Mouse (Mus musculus) retina, postnatal 7 days (tissue): ENCODE data around the gene Foxk1.

Experiments
- DNase-seq: peaks from one replicate; pipeline ENCODE4 v3.0.0-alpha.2; 2012; ENCODE audit warnings: low read depth, low spot score

The Foxk1 gene

DNA sequence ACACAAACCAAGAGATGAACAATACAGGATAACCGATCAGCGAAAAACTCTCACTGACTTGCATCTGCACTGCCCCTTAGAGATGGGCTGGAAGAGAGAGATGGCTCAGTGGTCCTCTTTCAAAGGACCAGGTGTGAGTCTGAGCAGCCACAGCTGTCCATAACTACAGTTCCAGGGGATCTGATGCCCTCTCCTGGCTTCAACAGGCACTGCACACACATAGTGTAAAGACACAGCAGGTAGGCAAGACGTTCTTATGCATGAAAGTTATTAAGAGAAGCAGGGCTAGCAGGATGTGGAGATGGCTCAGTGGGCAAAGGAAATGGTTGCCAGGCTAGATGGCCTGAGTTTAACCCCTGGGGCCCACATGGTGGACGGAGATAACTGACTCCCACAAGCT lies 13.6 kb upstream of the Foxk1 start:
- no peak for DNase-seq

DNA sequence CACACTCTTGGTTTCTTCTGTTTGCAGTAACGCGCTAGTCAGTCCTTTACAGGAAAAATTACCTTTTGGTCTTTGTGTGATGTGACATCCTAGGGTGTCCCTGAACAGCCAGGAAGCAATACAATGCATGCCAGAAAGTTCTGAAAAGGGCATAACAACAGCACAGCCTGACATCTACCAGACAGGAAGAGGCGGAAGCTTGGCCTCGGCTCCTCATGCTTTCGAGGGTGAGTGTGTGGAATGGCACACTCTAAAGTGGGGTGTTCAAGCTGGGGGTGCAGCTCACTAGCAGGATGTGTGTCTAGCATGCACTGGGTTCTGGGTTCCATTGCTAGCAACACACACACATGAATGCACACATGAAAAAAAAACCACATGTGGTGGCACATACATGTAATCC lies 9.6 kb upstream of the Foxk1 start:
- no peak for DNase-seq

DNA sequence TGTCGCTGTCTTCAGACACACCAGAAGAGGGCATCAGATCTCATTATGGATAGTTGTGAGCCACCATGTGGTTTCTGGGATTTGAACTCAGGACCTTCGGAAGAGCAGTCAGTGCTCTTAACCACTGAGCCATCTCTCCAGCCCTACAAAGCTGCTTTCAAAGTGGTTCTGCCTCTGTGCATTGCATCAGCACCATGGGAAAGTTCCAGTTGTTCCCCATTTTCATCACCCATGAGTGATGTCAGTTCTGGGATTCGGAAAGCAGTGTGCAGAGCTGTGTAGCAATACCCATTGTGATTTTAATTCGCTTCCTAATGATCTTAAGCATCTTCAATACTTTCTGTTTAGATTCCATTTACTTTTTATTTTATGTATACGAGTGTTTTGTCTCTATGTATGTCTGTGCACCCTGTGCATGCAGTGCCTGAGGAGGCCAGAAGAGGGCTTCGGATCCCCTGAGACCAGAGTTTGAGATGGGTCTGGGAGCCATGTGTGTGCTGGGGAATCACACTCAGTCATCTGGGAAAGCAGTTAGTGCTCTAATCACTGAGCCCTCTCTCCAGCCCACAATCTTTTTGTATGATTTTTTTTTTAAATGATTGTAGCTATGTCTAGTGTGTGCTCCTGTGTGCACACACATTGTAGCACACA lies 6.6 kb upstream of the Foxk1 start:
- DNase-seq, result no peak

DNA sequence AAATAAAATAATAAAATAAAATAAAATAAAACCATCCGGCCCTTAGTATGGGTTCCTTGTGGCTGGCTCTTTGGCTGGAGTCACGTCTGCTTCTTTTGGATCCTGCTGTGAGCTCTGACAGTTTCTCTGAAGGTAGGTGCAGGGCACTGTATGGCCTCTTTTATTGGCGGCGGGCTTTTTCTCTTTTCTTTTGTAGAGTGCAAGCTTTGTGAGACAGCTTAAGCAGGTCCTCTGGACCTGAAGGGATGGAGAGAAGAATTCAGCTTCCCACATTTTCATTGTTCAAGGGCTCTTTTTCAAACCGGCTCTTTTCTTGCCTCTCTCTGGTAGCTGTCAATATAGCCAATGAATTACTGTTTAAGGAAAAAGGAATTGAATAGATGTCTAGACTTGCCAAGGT lies 5.4 kb upstream of the Foxk1 start:
- no peak for DNase-seq

DNA sequence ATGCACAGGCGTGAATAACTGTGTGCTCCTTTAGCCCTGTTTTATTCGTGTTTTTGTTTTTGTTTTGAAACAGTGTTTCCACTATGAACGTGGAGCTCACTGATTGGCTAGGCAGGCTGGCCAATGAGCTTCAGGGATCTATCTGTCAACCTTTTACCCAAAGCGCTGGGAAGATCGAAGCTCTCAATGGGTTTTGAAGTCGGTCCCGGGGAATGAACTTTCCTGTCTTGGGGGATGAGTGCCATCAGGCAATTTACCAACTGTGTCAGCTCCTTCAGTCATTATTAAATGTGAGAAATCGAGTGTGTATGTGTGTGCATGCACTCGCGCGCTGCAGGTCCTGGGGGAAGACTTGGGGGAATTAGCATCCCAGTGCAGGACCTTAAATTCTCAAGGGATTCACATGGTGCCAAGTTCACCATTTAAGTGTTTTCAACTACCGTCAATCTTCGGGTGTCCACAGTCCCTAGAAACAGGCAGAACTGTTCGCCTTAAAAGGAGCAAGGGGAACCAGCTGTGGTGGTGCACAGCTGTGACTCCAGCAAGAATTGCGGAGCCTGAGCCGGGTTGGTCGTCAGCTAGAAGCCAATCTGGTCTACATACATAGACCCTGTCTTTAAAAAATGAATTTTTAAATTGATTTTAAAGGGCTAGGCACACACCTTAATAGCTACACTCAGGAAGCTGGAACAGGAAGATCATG lies 965 bp upstream of the Foxk1 start:
- DNase-seq, result no peak

DNA sequence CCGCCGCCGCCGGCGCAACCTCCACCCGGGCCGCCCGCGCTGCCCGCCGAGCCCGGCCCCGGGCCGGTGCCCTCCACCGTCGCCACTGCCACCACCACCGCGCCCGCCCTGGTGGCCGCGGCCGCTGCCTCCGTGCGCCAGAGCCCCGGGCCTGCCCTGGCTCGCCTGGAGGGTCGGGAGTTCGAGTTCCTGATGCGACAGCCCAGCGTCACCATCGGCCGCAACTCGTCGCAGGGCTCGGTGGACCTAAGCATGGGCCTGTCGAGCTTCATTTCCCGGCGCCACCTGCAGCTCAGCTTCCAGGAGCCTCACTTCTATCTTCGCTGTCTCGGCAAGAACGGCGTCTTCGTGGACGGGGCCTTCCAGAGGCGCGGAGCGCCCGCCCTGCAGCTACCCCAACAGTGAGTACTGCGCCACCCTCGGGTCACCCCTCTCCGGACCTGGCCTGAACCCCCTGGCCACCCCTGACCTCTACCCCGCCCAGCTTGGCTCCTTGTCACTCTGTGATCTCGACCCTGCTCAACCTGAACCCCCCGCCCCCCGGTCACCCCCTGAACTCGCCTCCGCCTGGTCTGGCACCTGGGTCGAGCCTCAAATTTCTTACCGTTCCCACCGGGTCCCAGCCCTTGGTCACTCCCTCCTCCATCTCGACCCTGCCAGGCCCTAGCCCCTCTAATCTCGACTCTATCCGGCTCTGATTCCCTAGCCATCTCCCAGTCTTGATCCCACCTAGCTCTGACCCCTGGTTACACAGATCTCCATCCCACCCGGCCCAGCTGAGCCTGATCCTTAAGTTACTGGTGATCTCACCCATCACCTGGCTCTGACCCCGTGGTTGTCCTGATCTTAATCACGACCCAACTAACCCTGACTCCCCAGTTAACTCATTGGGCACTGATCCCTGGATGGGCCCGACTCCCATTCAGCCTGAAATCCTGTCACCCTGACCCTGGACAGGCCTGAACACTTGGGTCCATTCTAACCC lies 636 bp downstream of the Foxk1 start:
- DNase-seq, result no peak

DNA sequence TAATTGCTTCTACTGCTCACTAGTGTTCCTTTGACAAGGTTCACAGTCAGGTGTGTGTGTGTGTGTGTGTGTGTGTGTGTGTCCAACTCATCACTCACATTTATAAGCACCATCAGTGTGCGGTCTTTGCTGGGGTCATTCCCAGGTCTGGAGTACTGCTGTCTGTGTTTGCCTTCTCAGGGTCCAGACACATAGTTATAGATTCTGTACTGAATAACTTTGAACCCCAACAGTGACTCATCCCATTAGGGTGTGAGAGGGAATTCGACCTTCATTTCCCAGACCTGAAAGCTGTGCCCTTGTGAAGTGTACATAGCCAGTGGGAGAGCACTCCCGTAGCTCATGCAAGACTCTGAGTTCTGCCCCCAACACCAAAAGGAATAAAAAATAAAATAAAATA lies 2.4 kb downstream of the Foxk1 start:
- no peak for DNase-seq

DNA sequence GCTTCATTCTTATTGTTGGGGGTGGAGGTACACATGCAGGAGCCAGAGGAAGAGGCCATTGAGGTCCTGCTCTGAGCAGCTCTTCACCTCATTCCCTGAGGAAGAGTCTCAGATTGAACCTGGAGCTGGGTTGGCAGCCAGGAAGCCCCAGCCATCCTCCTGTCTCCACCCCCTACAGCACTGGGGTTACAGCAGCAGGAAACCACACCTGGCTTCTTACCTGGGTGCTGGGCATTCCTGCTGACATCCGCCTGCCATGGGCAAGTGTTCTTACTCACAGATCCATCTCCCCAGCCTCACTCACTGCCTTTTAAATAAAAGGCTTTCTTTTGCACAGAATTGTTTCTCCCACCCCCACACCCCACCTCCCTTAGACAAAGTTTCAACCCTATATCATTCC lies 3.0 kb downstream of the Foxk1 start:
- no peak for DNase-seq

DNA sequence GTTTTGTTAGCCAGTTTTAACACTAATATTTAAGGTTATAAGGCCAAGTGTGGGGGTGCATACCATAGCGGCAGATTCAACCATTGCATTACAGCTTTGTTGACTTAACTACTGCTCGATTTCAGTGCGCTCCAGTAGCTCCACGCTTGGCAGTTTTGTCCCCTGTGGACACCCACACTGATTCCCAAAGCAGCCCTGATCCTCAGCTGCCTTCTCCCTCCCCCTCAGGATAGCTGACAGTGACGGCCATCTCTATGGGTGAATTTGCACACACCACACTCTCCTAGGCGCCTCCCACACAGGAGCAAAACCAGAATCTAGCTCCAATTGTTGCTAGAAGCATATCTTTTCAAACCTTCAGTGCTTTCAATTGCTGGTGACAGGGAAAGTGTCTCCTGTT lies 4.1 kb downstream of the Foxk1 start:
- no peak for DNase-seq

DNA sequence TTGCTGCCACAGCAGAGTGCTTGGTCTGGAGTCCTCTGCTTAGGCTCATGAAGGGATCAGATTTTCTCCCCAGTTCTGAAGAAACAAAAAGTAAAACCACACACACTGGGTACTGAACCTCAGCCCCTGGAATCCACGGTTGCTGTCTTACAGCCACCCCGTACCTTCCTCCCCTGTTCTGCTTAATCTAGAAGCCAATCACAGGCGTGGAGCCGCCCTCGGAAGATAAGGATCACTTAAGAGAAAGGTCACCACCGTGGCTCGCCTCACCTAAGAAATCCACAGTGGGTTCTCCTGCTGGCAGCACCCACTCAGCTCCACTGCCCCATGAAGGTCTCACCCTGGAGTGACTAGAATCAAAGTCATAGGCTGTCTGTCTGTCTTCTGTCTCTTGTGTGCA lies 5.1 kb downstream of the Foxk1 start:
- DNase-seq, result no peak

DNA sequence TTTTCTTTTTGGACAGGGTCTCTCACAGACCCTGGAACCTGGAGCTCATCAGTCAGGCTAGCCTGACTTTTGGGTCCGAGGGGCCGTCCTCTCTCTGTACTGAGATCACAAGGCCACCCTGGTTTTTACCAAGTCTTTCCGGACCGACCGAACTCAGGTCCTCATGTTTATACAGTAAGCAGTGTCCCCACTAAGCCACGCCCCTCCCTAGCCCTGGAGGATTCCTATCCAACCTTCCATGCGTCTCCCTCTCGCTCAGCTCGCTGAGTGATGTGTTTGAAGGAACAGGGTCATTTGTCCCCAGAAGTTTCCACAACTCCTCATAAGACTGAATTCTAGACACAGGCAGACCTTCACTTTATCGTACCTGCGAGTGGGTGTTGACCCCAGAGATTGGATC lies 5.6 kb downstream of the Foxk1 start:
- no peak for DNase-seq

DNA sequence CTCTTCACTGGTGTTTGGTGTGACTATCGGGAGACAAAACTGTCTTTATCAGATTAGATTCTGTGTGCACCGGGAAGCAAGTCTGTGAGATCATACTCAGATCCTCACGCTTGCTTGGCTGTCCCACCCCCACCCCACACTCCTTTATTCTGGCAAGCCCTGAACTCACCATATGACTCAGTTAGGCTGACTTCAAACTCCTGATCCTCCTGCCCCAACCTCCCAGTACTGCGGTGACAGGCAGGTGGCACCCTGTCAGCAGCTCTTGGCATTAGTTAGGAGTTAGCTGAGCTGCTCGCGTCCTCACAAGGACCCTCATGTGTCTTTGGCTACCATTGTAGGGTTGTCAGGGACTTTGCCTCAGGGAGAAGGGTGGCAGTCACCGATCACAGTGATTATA lies 6.1 kb downstream of the Foxk1 start:
- DNase-seq, result no peak

DNA sequence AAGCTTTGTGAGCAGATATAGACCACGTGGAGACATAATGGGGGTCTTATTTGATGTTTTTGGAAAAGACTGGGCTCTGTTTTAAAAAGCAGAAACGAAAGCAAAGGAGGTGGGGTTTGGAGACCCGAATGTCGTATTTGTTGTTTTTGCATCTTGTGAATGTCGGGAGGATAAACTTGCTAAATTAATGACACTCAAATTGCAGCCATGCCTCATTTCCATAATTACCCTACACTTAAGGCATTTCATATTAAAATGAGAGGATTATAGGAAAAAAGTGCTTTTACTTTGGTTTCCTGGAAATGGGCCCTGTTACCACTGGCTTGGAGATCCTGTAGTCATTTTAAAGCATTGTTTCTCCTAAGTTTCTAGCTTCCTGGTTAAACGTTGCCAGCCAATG lies 7.9 kb downstream of the Foxk1 start:
- no peak for DNase-seq

DNA sequence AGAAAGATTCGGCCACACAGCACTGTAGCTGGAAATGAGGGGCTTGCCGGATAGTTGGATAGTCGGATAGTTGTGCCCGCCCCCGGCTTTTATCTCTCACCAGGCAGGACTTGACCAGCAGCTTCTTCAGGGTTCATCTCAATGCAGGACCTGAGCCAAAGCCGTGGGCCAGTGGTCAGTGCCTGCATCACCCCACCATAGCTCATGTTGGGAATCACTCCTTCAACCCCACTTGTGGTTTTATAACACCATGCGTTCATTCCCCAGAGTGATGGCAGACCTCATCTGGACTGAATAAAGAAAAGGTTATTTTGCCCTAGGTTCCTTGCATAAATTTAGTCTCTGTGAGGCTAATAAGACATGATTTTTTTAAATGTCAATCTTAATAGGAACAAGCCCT lies 9.1 kb downstream of the Foxk1 start:
- DNase-seq, result no peak

DNA sequence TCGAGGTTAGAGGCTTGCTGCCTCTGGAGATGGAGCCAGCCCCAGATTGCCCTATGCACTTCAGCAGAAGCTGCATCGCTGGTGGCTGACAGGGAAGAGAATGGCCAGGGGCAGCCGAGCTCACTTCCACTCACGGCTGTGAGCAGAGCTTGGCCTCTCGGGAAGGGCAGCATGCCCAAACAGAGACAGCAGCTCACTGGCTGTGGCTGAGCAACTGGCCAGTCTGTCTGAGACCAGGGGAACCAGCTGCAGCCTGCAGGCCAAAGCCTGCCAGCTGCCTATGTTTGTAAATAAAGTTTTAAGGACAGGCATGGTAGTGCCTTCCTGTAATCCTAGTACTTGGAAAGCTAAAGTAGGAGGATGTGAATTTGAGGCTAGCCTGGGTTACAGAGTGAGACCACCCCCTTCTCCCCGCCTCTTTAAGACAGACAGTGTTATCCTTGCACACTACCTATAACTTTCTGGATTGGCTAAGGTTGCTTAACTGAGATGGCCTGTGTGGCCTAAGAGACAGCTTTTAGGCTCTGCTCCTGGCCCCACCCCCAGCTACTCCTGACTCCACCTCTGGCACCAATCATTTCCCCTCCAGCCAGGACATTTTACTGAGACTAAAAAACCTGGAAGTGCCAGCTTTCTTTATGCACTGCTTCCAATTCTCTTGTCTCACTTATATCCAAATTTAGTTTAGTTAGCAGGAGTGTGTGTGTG lies 11.5 kb downstream of the Foxk1 start:
- no peak for DNase-seq

DNA sequence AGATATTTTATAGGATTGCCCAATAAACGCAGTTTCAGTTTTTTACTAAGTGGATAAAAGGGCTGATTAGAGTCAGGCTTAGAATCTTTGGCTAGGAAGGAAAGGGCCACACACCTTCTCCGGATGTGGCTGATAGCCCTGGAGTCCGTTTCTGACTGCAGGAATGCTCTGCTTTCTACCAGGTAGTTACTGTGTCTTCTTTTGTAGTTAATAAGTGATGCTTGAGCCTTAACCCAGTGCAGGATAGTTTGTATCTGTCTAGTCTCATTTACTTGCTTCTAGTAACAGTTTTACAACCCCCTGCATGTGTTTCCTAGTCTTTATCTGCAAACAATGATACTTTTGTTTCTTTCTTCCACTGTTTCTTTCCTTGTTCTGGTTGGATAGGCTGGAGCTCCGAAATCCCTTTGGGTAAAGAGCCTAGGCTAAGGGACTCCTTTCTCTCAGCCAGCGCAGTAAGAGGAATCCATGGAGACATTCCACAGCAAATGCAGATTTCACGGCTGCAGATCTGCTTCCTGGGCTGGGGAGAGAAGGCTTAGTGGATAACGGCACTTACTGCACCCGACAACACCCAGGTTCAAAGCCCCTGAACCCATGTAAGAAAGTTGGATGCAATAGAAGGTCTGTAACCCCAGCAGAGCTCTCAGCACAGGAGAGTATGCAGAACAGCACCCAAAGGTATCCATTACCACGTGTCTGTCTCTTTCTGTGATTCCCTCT lies 12.6 kb downstream of the Foxk1 start:
- no peak for DNase-seq

DNA sequence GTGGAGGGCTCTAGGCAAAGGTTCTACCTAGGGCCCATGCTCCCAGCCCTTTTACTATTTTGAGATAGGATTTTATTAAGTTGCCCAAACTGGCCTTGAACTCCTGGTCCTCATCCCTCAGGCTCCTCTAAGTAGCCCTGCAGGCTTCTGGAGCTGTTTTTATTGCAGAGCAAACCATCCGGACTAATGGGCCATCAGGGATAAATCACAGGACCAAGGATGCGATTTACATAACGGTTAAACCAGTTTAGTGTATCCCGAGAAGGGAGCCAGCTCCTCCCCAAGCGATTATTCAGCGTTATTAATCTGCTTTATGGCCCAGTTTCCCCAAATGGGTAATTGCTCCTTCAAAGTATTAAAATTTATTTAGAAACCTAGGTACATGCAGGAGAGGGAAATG lies 14.1 kb downstream of the Foxk1 start:
- DNase-seq, result no peak

DNA sequence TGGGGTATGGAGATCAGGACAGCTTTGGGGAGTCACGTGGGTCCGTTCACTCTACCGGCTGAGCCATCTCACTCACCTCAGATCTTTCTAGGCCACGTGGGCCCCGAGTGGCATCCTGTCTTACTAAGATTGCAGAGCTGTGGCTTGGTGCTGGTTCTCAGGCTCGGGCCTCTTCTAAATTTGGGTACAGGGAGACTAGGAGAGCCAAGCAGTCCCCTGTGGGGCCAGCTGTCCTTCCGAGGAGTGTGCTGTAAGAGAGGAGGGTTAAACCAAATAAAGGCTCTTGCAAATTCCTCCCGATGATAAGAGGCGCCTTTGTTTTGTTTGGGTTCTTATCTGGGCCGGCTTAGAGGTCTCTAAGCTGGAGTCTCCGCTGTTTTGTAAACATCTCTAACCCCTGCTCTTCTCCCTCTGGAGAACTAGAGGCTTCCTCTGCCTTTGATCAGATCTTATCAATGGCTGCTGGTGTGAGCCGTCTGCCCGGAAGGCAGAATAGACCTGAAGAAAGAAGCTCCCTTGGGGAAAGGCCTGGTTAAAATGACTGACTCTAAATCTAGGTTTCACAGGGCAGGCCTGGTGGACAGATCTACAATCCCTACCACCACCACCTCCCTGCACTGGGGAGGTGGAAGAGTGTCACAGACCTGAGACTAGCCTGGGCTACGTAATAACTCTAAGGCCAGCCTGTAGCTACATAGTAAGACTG lies 14.9 kb downstream of the Foxk1 start:
- no peak for DNase-seq

DNA sequence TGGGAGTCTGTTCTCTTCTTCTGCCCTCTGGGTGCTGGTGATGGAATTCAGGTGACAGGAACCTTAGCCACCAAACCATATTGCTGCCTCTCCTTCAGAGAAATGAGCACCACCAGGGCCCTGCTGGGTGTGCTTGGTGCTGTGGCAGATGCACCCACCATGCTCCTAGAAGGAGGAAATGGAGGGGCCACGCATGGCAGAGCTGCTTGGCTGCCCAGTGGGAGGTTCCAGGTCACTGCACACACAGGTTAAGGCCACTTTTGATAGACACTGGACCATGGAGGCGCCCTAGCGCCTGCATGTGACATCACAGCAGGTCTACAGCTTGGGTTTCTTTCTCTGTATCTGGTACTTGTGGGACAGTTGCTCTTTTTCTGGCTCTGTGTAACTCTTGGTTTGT lies 15.8 kb downstream of the Foxk1 start:
- DNase-seq, result no peak

DNA sequence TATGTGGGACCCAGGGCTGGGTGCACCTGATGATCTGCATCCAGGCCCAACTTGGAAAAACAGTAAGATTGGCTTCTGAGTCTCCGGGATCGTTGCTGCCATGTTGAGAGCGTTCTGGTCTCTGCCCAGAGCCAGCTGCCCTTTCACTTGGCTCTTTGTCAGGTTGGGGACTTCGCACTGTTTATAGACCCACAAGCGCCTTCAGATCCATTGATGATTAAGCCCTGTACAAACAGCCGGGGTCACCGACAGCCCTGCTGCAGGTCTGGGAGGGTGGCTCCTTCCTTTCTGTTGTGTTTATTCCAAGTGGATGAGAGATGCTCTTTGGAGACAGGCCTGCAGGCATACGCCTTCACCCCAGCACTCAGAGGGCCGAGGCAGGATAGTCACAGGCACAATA lies 16.6 kb downstream of the Foxk1 start:
- DNase-seq, result no peak

DNA sequence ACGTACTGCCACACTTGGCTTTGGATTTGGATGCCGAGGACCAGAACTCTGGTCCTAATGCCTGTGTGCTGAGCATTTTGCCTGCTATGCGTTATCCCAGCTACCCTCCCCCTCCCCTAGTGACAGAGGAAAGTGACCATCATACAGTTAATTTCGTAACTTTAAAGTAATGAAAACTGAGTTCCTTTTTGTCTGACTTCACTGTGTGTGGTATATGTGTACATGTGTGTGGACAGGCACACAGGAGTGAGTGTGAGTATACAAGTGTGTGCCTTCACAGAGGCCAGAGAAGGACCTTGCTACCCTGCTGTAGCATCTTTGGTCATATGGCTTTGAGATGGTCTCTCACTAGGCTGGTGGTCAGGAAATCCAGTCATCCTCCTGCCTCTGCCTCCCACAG lies 17.1 kb downstream of the Foxk1 start:
- no peak for DNase-seq
